Mouse (Mus musculus) erythroblast, embryonic 14.5 days (primary cell): ENCODE data around the gene Atic. TPM values are rescaled to one million over a fixed set of nuclear protein-coding genes. Genes with fewer than 3 reads are reported as not detected.

Experiments used
- H3K27me3 ChIP-seq: 2 replicates; pipeline ENCODE4 v1.6.1; 2012; ENCODE audit warnings: inconsistent platforms; ENCODE audit not compliant: control insufficient read depth
- H3K36me3 ChIP-seq: 2 replicates; pipeline ENCODE4 v1.6.1; 2012; ENCODE audit warnings: mild to moderate bottlenecking, inconsistent platforms; ENCODE audit not compliant: control insufficient read depth
- H3K4me1 ChIP-seq: 2 replicates; pipeline ENCODE4 v1.6.1; 2012; ENCODE audit warnings: inconsistent platforms; ENCODE audit not compliant: control insufficient read depth
- H3K4me3 ChIP-seq: replicated peaks from 2 replicates; pipeline ENCODE3; 2012; ENCODE audit warnings: moderate library complexity, mild to moderate bottlenecking, inconsistent platforms
- H3K9me3 ChIP-seq: 2 replicates; pipeline ENCODE4 v1.6.1; 2012; ENCODE audit warnings: low read length, inconsistent platforms, mixed read lengths; ENCODE audit not compliant: control insufficient read depth
- GATA1 ChIP-seq: IDR thresholded peaks from 2 replicates; pipeline ENCODE4 v1.6.1; 2012; ENCODE audit warnings: low read length, inconsistent platforms, mixed read lengths
- TAL1 ChIP-seq: IDR thresholded peaks from 3 replicates; pipeline ENCODE4 v1.6.1; 2012; ENCODE audit warnings: low read length, inconsistent platforms, mixed read lengths
- polyA plus RNA-seq: library from polyadenylated mRNA; stranded (reverse); fragments of >175 nt; gene quantifications from 2 replicates; pipeline ENCODE4 v1.2.3, GENCODE M21; 2012

Atic gene
- polyA plus RNA-seq, 1 experiment = 0.68 TPM

DNA sequence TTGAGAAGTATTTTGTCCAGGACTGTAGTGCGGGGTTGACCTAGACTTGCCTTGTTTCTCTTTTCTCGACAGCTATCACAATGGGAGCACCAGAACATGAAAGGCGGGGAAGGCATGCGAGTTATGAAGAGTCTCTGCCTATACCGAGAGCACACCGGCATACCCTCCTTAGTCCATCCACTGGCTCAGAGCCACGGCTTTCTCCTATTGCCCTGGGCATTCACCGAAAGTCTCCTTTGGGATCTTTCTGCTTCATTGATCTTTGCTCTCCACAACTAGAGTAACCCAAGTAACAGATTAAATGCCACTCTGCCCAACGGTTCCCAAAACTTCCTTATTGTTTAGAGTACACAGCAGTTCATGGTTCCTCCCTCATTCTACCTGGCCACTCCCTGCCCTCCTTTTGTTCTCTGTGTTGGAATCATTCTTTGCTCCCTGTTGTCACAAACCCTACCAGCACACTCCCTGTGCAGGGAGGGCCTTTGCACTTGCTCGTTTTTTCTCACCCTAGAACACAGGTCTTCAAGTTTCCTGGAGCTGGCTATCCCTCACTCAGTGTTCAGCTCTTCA is 6.2 kb upstream of the Atic start:
- Histone ChIP-seq H3K36me3 (no peaks in the 10 kb centered on the region), H3K4me1 (no peaks in the 10 kb centered on the region; the same call in 1 of the 2 replicates), H3K9me3 (no peaks in the 10 kb centered on the region), H3K4me3 (no peak overlapping the region), H3K27me3 (no peaks in the 10 kb centered on the region)
- TF ChIP-seq GATA1 (no peak), TAL1 (no peak)

DNA sequence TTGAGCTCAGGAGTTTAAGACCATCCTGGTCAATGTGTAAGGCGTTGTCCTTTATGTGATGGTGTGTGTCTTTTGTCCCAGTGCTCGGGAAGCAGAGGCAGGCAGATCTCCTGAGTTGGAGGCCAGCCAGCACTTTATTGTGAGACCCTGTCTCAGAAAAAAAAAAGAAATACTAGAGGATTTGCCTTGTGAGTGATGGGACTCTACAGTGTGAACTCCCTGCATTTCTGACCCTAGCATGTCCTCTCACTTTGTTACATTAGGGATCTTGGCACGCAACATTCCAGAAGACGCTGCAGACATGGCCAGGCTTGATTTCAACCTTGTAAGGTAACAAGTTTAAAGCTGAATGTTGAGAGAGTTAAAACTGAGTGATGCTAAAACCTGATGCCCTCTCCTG is 3.7 kb downstream of the Atic start:
- Histone ChIP-seq H3K4me3 (no peak overlapping the region), H3K36me3 (peaks cover 65% of the 10 kb centered on the region), H3K27me3 (no peaks in the 10 kb centered on the region), H3K4me1 (peaks cover 20% of the 10 kb centered on the region), H3K9me3 (no peaks in the 10 kb centered on the region)
- TF ChIP-seq TAL1 = no peak
- TF ChIP-seq GATA1 = no peak

DNA sequence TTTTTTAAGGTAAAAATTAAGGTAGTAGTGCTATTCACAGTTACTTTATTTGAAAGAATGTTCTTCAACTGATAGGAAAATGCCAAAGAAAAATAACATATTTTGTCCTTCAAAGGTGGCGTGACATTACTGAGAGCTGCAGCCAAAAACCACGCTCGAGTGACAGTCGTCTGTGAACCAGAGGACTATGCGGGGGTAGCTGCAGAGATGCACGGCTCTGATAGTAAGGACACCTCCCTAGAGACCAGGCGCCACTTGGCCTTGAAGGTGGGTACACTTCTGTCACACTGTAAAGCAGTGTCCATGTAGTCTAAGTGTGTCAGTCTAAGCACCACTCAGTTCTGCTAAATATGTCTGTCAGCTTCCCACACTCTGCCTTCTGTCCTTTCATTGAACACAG is 7.3 kb downstream of the Atic start:
- no peak overlapping the region for H3K4me3 ChIP-seq
- no peaks in the 10 kb centered on the region for H3K9me3 ChIP-seq
- no peaks in the 10 kb centered on the region; the same call in 1 of the 2 replicates for H3K4me1 ChIP-seq
- H3K27me3 ChIP-seq = no peaks in the 10 kb centered on the region
- peaks cover 91% of the 10 kb centered on the region for H3K36me3 ChIP-seq
- TF ChIP-seq TAL1 (no peak), GATA1 (no peak)

DNA sequence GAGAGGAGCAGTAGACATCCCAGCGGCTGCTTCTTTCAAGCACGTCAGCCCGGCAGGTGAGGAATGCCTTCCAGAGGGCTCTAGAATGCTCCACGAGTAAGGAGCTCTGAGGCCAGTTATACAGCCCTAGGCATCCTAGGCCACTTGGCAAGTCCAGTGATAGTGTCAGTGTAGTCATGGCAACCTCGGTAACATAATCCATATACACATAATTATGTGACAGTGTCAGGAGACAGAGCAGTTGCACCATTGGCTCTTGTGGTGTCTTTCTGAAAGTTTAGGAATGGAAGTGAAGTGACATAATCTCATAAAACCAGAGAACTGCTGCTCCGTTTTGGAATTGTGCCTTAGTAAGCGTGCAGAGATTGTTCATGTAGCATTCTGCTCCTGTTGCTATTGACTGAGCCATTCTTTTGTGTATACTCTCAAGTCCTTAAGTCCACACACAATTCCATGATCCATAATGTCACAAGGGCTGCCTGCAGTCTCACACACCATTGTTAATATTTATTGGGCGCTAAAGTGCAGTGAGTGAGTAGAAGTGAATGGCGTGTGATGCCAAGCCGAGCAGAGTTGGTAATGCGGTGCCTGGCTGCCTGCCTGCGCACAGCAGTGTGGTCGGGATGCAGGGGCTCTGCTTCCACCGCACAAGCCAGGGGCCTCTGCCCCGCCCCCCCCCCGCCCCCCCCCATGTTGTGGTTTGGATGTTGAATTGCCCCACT is 11.1 kb downstream of the Atic start:
- no peaks in the 10 kb centered on the region for H3K9me3 ChIP-seq
- H3K27me3 ChIP-seq = no peaks in the 10 kb centered on the region
- H3K4me3 ChIP-seq = no peak overlapping the region
- H3K4me1 ChIP-seq = no peaks in the 10 kb centered on the region
- peaks cover 90% of the 10 kb centered on the region for H3K36me3 ChIP-seq
- no peak for TF ChIP-seq GATA1
- no peak for TF ChIP-seq TAL1

DNA sequence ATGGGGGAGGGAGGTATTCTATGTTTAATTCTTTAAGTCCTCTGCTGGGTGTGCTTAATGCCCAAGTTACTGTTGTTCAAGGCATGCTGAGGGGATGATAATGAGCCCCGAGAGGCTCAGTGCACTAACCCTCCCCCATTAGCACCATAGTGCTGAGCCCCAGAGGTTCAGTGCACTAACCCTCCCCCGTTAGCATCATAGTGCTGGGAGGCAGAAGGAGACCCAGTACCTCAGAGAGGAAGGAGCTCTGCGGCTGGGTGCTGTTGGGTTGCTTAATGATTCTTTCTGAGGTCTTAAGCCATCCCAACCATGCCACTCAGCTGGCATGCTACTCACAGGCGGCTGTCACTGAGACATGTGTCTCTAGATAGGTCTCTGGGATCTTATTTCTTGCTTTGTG is 13.2 kb downstream of the Atic start:
- TF ChIP-seq GATA1 (no peak), TAL1 (no peak)
- Histone ChIP-seq H3K4me1 (no peaks in the 10 kb centered on the region), H3K9me3 (no peaks in the 10 kb centered on the region), H3K27me3 (no peaks in the 10 kb centered on the region), H3K36me3 (peaks cover 86% of the 10 kb centered on the region), H3K4me3 (no peak overlapping the region)

DNA sequence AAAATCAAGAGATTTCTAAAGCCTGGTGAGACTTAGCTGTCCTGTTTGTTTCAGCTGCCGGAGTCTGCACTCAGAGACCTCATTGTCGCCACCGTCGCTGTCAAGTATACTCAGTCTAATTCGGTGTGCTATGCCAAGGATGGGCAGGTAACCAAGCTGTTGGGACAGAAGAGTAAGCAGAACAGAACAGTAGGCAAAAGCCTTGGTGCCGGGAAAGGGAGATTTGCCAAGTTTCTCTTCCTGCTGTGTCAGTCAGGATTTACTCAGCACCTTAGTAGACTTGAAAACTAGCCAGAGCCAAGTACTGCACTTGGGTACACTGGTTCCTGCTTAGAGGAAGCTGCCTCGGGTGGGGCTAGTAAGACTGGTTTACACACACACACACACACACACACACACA is 19.0 kb downstream of the Atic start:
- Histone ChIP-seq H3K27me3 (no peaks in the 10 kb centered on the region), H3K36me3 (peaks cover 83% of the 10 kb centered on the region)

DNA sequence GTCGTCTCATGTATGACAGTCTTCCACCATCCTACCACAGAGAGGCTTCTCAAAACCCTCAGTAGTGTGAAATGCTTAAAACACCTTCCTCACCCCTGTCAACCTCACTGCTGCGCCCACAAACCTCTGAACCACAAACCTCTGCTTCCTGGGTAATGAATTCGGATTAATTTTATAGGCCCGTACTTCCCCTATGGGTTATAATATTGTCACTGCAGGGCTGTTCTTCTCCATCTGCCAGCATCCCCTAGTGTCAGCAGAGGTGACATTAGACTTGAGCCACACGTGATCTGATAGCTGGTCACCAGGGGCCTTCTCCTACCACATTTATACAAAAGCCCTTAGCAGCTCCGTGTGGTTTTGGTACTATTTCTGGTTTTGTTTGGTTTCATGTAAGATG is 19.9 kb downstream of the Atic start:
- Histone ChIP-seq H3K36me3 (peaks cover 74% of the 10 kb centered on the region), H3K9me3 (no peaks in the 10 kb centered on the region), H3K4me3 (no peak overlapping the region), H3K4me1 (no peaks in the 10 kb centered on the region), H3K27me3 (no peaks in the 10 kb centered on the region)
- TF ChIP-seq GATA1 (no peak), TAL1 (no peak)

More for the DNA sequence above, 19.0 kb downstream of the Atic start:
- Histone ChIP-seq H3K4me1 (no peaks in the 10 kb centered on the region), H3K9me3 (no peaks in the 10 kb centered on the region), H3K4me3 (no peak overlapping the region)
- no peak for TF ChIP-seq TAL1
- TF ChIP-seq GATA1 = no peak

DNA sequence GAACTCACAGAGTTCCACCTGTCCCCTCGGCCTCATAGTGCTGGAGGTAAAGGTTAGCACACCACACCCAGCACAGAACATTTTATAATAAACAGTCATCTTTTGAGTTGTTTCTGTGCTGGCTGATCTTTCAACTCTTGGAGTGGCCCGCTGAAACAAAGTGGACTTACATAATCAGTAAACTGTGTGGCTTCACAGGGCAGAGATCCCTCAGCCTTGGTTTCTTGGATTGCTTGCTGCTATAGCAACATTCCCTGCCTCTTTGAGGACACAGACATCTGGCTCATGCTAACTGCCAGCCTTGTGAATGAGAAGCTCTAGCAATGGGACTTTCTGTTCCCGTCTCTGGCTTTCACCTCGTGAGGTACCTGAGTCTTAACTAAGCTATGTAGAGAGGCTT is 22.6 kb downstream of the Atic start:
- Histone ChIP-seq H3K4me3 (no peak overlapping the region), H3K9me3 (no peaks in the 10 kb centered on the region), H3K27me3 (no peaks in the 10 kb centered on the region), H3K4me1 (no peaks in the 10 kb centered on the region), H3K36me3 (peaks cover 54% of the 10 kb centered on the region)
- TF ChIP-seq GATA1 (no peak), TAL1 (no peak)

DNA sequence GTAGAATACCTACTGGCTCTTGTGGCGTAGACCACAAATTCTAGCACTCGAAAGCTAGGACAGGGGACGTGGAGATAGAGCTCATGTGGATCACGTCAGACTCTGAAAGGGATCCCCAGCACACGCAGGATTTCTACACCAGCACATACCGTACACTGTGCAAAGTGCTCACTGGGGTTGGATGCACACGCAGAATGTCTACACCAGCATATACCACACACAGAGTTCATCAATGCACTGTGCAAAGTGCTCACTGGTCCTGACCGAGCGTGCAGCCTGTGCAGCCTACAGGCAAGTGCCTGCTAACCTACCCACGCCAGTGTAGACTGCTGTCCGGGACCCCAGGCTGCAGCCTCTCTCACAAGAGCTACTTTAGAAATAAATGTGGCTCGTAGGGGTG is 23.5 kb downstream of the Atic start:
- TF ChIP-seq GATA1 (no peak), TAL1 (no peak)
- Histone ChIP-seq H3K4me1 (no peaks in the 10 kb centered on the region), H3K4me3 (no peak overlapping the region), H3K27me3 (no peaks in the 10 kb centered on the region), H3K9me3 (no peaks in the 10 kb centered on the region), H3K36me3 (peaks cover 47% of the 10 kb centered on the region)

DNA sequence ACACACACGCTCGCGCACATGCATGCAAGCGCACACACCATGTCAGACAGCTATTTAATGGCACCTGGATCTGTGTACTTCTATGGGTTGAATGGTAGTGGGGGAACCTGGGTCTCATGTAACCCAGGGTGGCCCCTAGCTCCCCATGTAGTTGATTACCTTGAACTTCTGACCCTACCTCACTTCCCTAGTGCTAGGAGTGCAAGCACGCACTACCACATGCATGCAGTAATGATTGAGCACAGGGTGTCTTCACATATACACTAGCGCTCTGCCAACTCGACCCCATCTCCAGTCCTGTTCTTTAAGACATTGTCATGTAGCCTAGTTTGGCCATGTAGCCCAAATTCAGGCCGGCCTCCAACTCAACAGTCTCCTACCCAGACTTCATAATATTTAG is 26.4 kb downstream of the Atic start:
- H3K27me3 ChIP-seq = no peaks in the 10 kb centered on the region
- peaks cover 20% of the 10 kb centered on the region for H3K36me3 ChIP-seq
- no peaks in the 10 kb centered on the region for H3K9me3 ChIP-seq
- H3K4me1 ChIP-seq = no peaks in the 10 kb centered on the region
- TF ChIP-seq TAL1 (no peak), GATA1 (no peak)
- no peak overlapping the region for H3K4me3 ChIP-seq
